Mouse (Mus musculus) monocyte, adult 59 days (primary cell): ENCODE results near the gene Znrd1. TPM values are rescaled to one million over a fixed set of nuclear protein-coding genes. Genes with fewer than 3 reads are reported as not detected.

Experiments used
- total RNA-seq, 2 experiments: library from RNA; stranded (reverse); gene quantifications; one replicate each; pipeline ENCODE4 v1.2.4; 2023

The Znrd1 gene
- total RNA-seq, result 10 to 100 TPM; 57.4 to 59.8 TPM

GRCm38 (mm10) chr17:36957999-36958743 is at the start of gene Znrd1, which contains the start of gene Znrd1as:
Gene Znrd1 (minus strand): TSS chr17:36958559.
Gene Znrd1as (plus strand): TSS chr17:36958592.

GRCm38 (mm10) chr17:37000863-37001262 is 42.5 kb upstream of the Znrd1 start, which contains the start of gene Zfp57:
Gene Zfp57 (plus strand): TSS chr17:37001163.

GRCm38 (mm10) chr17:36989437-36989836 is 31.1 kb upstream of the Znrd1 start, which contains the start of gene H2-M5:
Gene H2-M5 (minus strand): TSS chr17:36989537.

GRCm38 (mm10) chr17:36981221-36981813 is 23.0 kb upstream of the Znrd1 start, which contains the start of gene 2410137M14Rik:
Gene 2410137M14Rik (minus strand): TSS chr17:36981237.

GRCm38 (mm10) chr17:36950981-36951947 is 7.1 kb downstream of the Znrd1 start, which contains the start of gene Ppp1r11:
Gene Ppp1r11 (minus strand): TSS chr17:36951741.

GRCm38 (mm10) chr17:36942791-36943471 is 15.4 kb downstream of the Znrd1 start, which contains the start of gene Rnf39:
Gene Rnf39 (plus strand): TSS chr17:36942918.

Other genes with a start within 250 kb of the Znrd1 start
- gene H2-M10.5, start 185.6 kb downstream of the Znrd1 start, total RNA-seq, result not detected
- gene H2-M10.6, start 146.4 kb downstream of the Znrd1 start, total RNA-seq, result not detected
- 100 to 1,000 TPM in 1 of 2 experiments, 10 to 100 TPM in 1; 87.5 to 100 TPM for gene Trim26, start 121.4 kb downstream of the Znrd1 start, total RNA-seq
- gene Trim15, start 91.3 kb downstream of the Znrd1 start, total RNA-seq, result not detected
- not detected for gene Trim10, start 89.0 kb downstream of the Znrd1 start, total RNA-seq
- gene Trim40, start 68.4 kb downstream of the Znrd1 start, total RNA-seq, result not detected
- not detected for gene Trim31, start 60.4 kb downstream of the Znrd1 start, total RNA-seq
- gene Rnf39, start 15.6 kb downstream of the Znrd1 start, total RNA-seq, result not detected
- 10 to 100 TPM; 56.1 to 56.3 TPM for gene Ppp1r11, start 6.8 kb downstream of the Znrd1 start, total RNA-seq
- gene Znrd1as, start within 50 bp of the Znrd1 start, total RNA-seq, result 1 to 10 TPM; 1.9 to 2.2 TPM
- not detected for gene 2410137M14Rik, start 22.7 kb upstream of the Znrd1 start, total RNA-seq
- gene H2-M5, start 31.0 kb upstream of the Znrd1 start, total RNA-seq, result not detected
- under 1 TPM in 1 of 2 experiments, not detected in 1; 0.39 TPM for gene Zfp57, start 42.6 kb upstream of the Znrd1 start, total RNA-seq
- not detected for gene Mog, start 64.8 kb upstream of the Znrd1 start, total RNA-seq
- gene Gabbr1, start 87.4 kb upstream of the Znrd1 start, total RNA-seq, result 10 to 100 TPM; 20.2 to 28.2 TPM
- gene Olfr90, start 129.9 kb upstream of the Znrd1 start, total RNA-seq, result under 1 TPM; 0.29 to 0.58 TPM
- not detected for gene Olfr91, start 139.7 kb upstream of the Znrd1 start, total RNA-seq
- gene Olfr92, start 161.5 kb upstream of the Znrd1 start, total RNA-seq, result not detected
- gene Olfr93, start 202.9 kb upstream of the Znrd1 start, total RNA-seq, result not detected
- gene Ubd, start 235.3 kb upstream of the Znrd1 start, total RNA-seq, result 10 to 100 TPM in 1 of 2 experiments, 1 to 10 TPM in 1; 6.6 to 10.8 TPM
- not detected for gene Olfr94, start 242.4 kb upstream of the Znrd1 start, total RNA-seq